Mouse (Mus musculus): Measurements from ENCODE around the gene Amy2a5. TPM values are rescaled to one million over a fixed set of nuclear protein-coding genes. Genes with fewer than 3 reads are reported as not detected.
"Not testable (repeated sequence)": the region's sequence is repeated elsewhere in the genome, so short reads cannot be mapped to it uniquely, and the experiment has no call there.

The Amy2a5 gene
- total RNA-seq (2014; rRNA removed) = not detected in 2 replicates
- polyA plus RNA-seq (2015; fragmentation: Nextera tagmentation; extraction: Ambion mirVana) = 0.11 TPM in 1 of 2 replicates, not detected in the other

GRCm38 (mm10) chr3:113258737-113259136, at the start of gene Amy2a5:
Gene Amy2a5, minus strand, starts transcription at chr3:113258837.
- not testable (repeated sequence) for H3K9me3 ChIP-seq (ENCODE audit: low read length); ATAC-seq (ENCODE audit: low FRiP score); H3K36me3 ChIP-seq (ENCODE audit: insufficient read depth, low read length); H3K4me3 ChIP-seq (ENCODE audit: low read depth, low read length); H3K27ac ChIP-seq (ENCODE audit: low read depth, low read length); DNase-seq (ENCODE audit: low spot score); H3K9ac ChIP-seq (replicated peaks; ENCODE audit: low read length, poor library complexity, severe bottlenecking); H3K4me1 ChIP-seq (ENCODE audit: insufficient read depth, low read length); H3K4me2 ChIP-seq (ENCODE audit: low read depth, low read length, poor library complexity, severe bottlenecking); H3K27me3 ChIP-seq (ENCODE audit: insufficient read depth, low read length)
- no CpG with 5 or more reads among the region's 4 CpGs for WGBS

- not testable (repeated sequence) for H3K36me3 ChIP-seq (ENCODE audit: insufficient read depth, low read length); H3K4me3 ChIP-seq (ENCODE audit: low read depth, low read length); H3K4me1 ChIP-seq (ENCODE audit: insufficient read depth, low read length); H3K27me3 ChIP-seq (ENCODE audit: insufficient read depth, low read length); H3K9me3 ChIP-seq (ENCODE audit: low read length); DNase-seq (ENCODE audit: low spot score); ATAC-seq (ENCODE audit: low FRiP score); H3K27ac ChIP-seq (ENCODE audit: low read depth, low read length); H3K9ac ChIP-seq (replicated peaks; ENCODE audit: low read length, poor library complexity, severe bottlenecking); H3K4me2 ChIP-seq (ENCODE audit: low read depth, low read length, poor library complexity, severe bottlenecking)
- WGBS = no CpG with 5 or more reads among the region's 4 CpGs
These were observed 32.7 kb upstream of the Amy2a5 start, which contains the start of gene Amy2a4 for GRCm38 (mm10) chr3:113291349-113291748. Gene Amy2a4, minus strand, starts transcription at chr3:113291449.

GRCm38 (mm10) chr3:113280285-113280684, 21.6 kb upstream of the Amy2a5 start:
- not testable (repeated sequence) for H3K9me3 ChIP-seq (ENCODE audit: low read length); H3K4me3 ChIP-seq (ENCODE audit: low read depth, low read length); ATAC-seq (ENCODE audit: low FRiP score)

GRCm38 (mm10) chr3:113279586-113279985, 20.9 kb upstream of the Amy2a5 start:
- not testable (repeated sequence) for DNase-seq (ENCODE audit: low spot score); H3K36me3 ChIP-seq (ENCODE audit: insufficient read depth, low read length); H3K4me2 ChIP-seq (ENCODE audit: low read depth, low read length, poor library complexity, severe bottlenecking); H3K9ac ChIP-seq (replicated peaks; ENCODE audit: low read length, poor library complexity, severe bottlenecking); H3K9me3 ChIP-seq (ENCODE audit: low read length); H3K4me3 ChIP-seq (ENCODE audit: low read depth, low read length); H3K27me3 ChIP-seq (ENCODE audit: insufficient read depth, low read length); H3K4me1 ChIP-seq (ENCODE audit: insufficient read depth, low read length); H3K27ac ChIP-seq (ENCODE audit: low read depth, low read length)
- ATAC-seq (ENCODE audit: low FRiP score) = 0 out of 2 replicates have a peak, but pooled peaks have one; percentile 10

More at GRCm38 (mm10) chr3:113280285-113280684, 21.6 kb upstream of the Amy2a5 start:
- DNase-seq (ENCODE audit: low spot score); H3K27me3 ChIP-seq (ENCODE audit: insufficient read depth, low read length); H3K4me1 ChIP-seq (ENCODE audit: insufficient read depth, low read length); H3K27ac ChIP-seq (ENCODE audit: low read depth, low read length); H3K9ac ChIP-seq (replicated peaks; ENCODE audit: low read length, poor library complexity, severe bottlenecking); H3K36me3 ChIP-seq (ENCODE audit: insufficient read depth, low read length); H3K4me2 ChIP-seq (ENCODE audit: low read depth, low read length, poor library complexity, severe bottlenecking): not testable (repeated sequence)

- DNase-seq (ENCODE audit: low spot score) (no peak), ATAC-seq (ENCODE audit: low FRiP score) (no peak)
- H3K4me2 ChIP-seq (ENCODE audit: low read depth, low read length, poor library complexity, severe bottlenecking) = no peak overlapping the region
- H3K4me3 ChIP-seq (ENCODE audit: low read depth, low read length) = no peak overlapping the region
- H3K9me3 ChIP-seq (ENCODE audit: low read length) = no peaks in the 10 kb centered on the region
- no peak for TF ChIP-seq CTCF (IDR thresholded peaks at IDR 0.05)
- H3K27me3 ChIP-seq (ENCODE audit: insufficient read depth, low read length) = no peaks in the 10 kb centered on the region
- 94% methylated on average over 1 of the region's 1 CpGs for WGBS
- H3K27ac ChIP-seq (ENCODE audit: low read depth, low read length) = no peak overlapping the region
- no peak overlapping the region for H3K9ac ChIP-seq (replicated peaks; ENCODE audit: low read length, poor library complexity, severe bottlenecking)
- H3K4me1 ChIP-seq (ENCODE audit: insufficient read depth, low read length) = no peaks in the 10 kb centered on the region
- no peaks in the 10 kb centered on the region for H3K36me3 ChIP-seq (ENCODE audit: insufficient read depth, low read length)
These were observed 31.5 kb downstream of the Amy2a5 start for GRCm38 (mm10) chr3:113227115-113227514.

Other genes starting within 250 kb of the Amy2a5 start
- gene Amy2a4, start 32.6 kb upstream of the Amy2a5 start, total RNA-seq (2014; rRNA removed) = not detected in 2 replicates
- not detected in 2 replicates for gene Amy2a4, start 32.6 kb upstream of the Amy2a5 start, polyA plus RNA-seq (2015; fragmentation: Nextera tagmentation; extraction: Ambion mirVana)
- not detected in 2 replicates for gene Amy2a3, start 65.2 kb upstream of the Amy2a5 start, total RNA-seq (2014; rRNA removed)
- gene Amy2a3, start 65.2 kb upstream of the Amy2a5 start, polyA plus RNA-seq (2015; fragmentation: Nextera tagmentation; extraction: Ambion mirVana) = not detected in 2 replicates
- gene Amy2a2, start 97.8 kb upstream of the Amy2a5 start, total RNA-seq (2014; rRNA removed) = not detected in 2 replicates
- gene Amy2a2, start 97.8 kb upstream of the Amy2a5 start, polyA plus RNA-seq (2015; fragmentation: Nextera tagmentation; extraction: Ambion mirVana) = not detected in 2 replicates